Mouse (Mus musculus) midbrain, embryonic 11.5 days (tissue): ENCODE measurements around the gene Pcx. TPM values are rescaled to one million over a fixed set of nuclear protein-coding genes. Genes with fewer than 3 reads are reported as not detected.

Experiments
- ATAC-seq: fragments of 200-750 bp; cut with Nextera tagmentation; 2 replicates; pipeline ENCODE4 v1.8.0; 2017; ENCODE audit warnings: moderate TSS enrichment, moderate library complexity; ENCODE audit not compliant: low FRiP score
- DNase-seq: peaks from one replicate; pipeline ENCODE4 v3.0.0; 2015; ENCODE audit warnings: low spot score; ENCODE audit errors: missing footprints
- H3K27ac ChIP-seq: fragments of 300-500 bp; sonication (generic); 2 replicates; pipeline ENCODE4 v1.5.1; 2014; ENCODE audit warnings: low read depth, low read length
- H3K27me3 ChIP-seq: fragments of 300-500 bp; sonication (generic); 2 replicates; pipeline ENCODE4 v1.6.1; 2014; ENCODE audit warnings: mild to moderate bottlenecking, low read length, moderate library complexity, mixed read lengths; ENCODE audit not compliant: control insufficient read depth, insufficient read depth
- H3K36me3 ChIP-seq: fragments of 300-500 bp; sonication (generic); 2 replicates; pipeline ENCODE4 v1.6.1; 2014; ENCODE audit warnings: mild to moderate bottlenecking, low read length, moderate library complexity, mixed read lengths; ENCODE audit not compliant: control insufficient read depth, insufficient read depth
- H3K4me1 ChIP-seq: fragments of 300-500 bp; sonication (generic); 2 replicates; pipeline ENCODE4 v1.6.1; 2014; ENCODE audit warnings: low read length; ENCODE audit not compliant: control insufficient read depth, insufficient read depth
- H3K4me2 ChIP-seq: fragments of 300-500 bp; sonication (generic); 2 replicates; pipeline ENCODE4 v1.6.1; 2014; ENCODE audit warnings: mild to moderate bottlenecking, moderate library complexity
- H3K4me3 ChIP-seq: fragments of 300-500 bp; sonication (generic); 2 replicates; pipeline ENCODE4 v1.5.1; 2014; ENCODE audit warnings: low read depth, low read length
- H3K9ac ChIP-seq: fragments of 300-500 bp; sonication (generic); 2 replicates; pipeline ENCODE4 v1.6.1; 2014; ENCODE audit warnings: low read length
- H3K9me3 ChIP-seq: fragments of 300-500 bp; sonication (generic); 2 replicates; pipeline ENCODE4 v1.6.1; 2016; ENCODE audit warnings: low read length; ENCODE audit not compliant: control insufficient read depth
- WGBS: fragments of 180-500 bp; shearing (Covaris S2); extraction: QIAGEN DNeasy Blood & Tissue Kit; methylation state at CpG from one replicate; pipeline ENCODE4 v1.1.7; 2014; 5-methylcytosine and 5-hydroxymethylcytosine counted together
- polyA plus RNA-seq: library from polyadenylated mRNA; unstranded; fragments of >200 nt; fragmentation: Nextera tagmentation; extraction: Ambion mirVana; gene quantifications from 2 replicates; pipeline ENCODE4 v1.2.1, GENCODE M21; 2014

Gene Pcx
- polyA plus RNA-seq, 1 experiment from 2014 or later, result 14.0 TPM

DNA sequence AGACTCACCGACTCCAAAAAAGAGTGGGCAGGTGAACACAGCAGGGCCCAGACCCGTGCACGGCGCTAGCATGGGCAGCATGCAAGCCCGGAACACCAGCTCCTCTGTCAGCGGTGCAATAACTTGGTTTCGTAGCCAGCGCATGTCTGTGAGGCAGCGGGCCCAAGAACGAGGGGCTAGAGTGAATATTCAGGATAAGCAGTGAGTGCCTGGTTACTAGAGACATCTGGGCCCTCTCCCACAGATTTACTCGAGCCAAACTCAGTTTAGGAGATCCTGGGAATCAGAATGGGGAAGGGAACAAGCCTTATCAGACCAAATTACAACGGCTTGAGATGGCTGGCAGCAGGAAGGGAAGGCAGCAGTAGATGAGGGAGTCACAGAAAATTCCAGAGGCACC, 113.7 kb downstream of the Pcx start:
- no peak overlapping the region for H3K4me2 ChIP-seq
- peaks cover 18% of the 10 kb centered on the region for H3K4me1 ChIP-seq
- WGBS, result 95% methylated on average over 12 of the region's 12 CpGs
- no peaks in the 10 kb centered on the region for H3K9me3 ChIP-seq
- no peaks in the 10 kb centered on the region for H3K27me3 ChIP-seq
- no peak overlapping the region for H3K27ac ChIP-seq
- no peak overlapping the region for H3K4me3 ChIP-seq
- no peak for ATAC-seq
- H3K9ac ChIP-seq, result no peak overlapping the region
- no peak for DNase-seq
- peaks cover 11% of the 10 kb centered on the region for H3K36me3 ChIP-seq

GRCm38 (mm10) chr19:4624406-4625178, 114.3 kb downstream of the Pcx start:
- H3K27me3 ChIP-seq, result no peaks in the 10 kb centered on the region
- peak overlapping the region; percentile 92 for H3K4me3 ChIP-seq
- peak overlapping the region; percentile 95 for H3K9ac ChIP-seq
- no peak for ATAC-seq
- H3K9me3 ChIP-seq, result no peaks in the 10 kb centered on the region
- peaks cover 11% of the 10 kb centered on the region for H3K36me3 ChIP-seq
- peaks cover 18% of the 10 kb centered on the region for H3K4me1 ChIP-seq
- no peak overlapping the region for H3K27ac ChIP-seq
- DNase-seq, result no peak
- H3K4me2 ChIP-seq, result peak overlapping the region; percentile 84
- 31% methylated on average over 4 of the region's 4 CpGs for WGBS

DNA sequence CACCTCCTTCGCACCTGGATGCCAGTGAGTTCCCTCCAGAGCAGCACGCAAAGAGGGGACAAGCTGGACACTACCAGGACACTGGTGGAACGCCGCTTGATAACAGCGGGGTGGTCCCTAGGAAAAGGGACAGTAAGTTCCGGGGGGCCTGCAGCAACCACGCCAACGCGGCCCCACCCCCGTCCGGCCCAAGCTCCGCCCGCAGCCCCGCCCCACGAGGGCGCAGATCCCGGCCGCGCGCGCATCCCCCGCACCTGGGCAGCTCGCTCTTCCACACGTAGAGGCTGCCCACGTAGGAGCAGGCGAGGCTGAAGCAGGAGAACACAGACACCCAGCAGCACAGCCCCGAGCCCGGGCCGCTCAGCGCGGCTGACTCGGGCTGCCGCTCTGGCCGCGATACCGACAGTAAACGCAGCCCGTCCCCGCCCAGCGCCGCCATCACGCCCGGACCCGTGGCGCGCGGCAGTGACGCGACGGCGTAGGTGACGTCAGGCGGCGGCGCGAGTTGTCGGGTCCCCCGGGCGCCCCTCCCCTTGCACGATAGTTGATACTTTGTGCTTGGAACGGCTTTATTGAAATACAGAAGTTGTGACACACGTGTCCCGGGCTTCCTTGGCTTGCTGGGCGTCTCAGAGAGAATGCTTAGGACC, 115.0 kb downstream of the Pcx start, which contains the start of gene Rce1:
Rce1 (minus strand) TSS at position 463 of the 650 bp plus-strand sequence.
- Histone ChIP-seq H3K9ac (peak within 1 kb of the TSS; percentile 95), H3K36me3 (peaks cover 11% of the 10 kb centered on the region), H3K4me1 (peaks cover 18% of the 10 kb centered on the region), H3K27ac (peak within 1 kb of the TSS; percentile 61), H3K4me2 (peak within 1 kb of the TSS; percentile 84), H3K9me3 (no peaks in the 10 kb centered on the region), H3K27me3 (no peaks in the 10 kb centered on the region), H3K4me3 (peak within 1 kb of the TSS; percentile 92)
- DNase-seq (peak; percentile 99), ATAC-seq (peak; percentile 91)
- under 1% methylated on average over 58 of the region's 64 CpGs for WGBS

GRCm38 (mm10) chr19:4625829-4626535, 115.7 kb downstream of the Pcx start:
- DNase-seq, result peak; percentile 91
- Histone ChIP-seq H3K27me3 (no peaks in the 10 kb centered on the region), H3K9me3 (no peaks in the 10 kb centered on the region), H3K4me2 (peak overlapping the region; percentile 84), H3K4me1 (peaks cover 18% of the 10 kb centered on the region), H3K27ac (peak overlapping the region; percentile 61), H3K36me3 (peaks cover 11% of the 10 kb centered on the region), H3K4me3 (peak overlapping the region; percentile 92), H3K9ac (peak overlapping the region; percentile 95)
- 3% methylated on average over 33 of the region's 35 CpGs for WGBS
- ATAC-seq, result peak; percentile 68

DNA sequence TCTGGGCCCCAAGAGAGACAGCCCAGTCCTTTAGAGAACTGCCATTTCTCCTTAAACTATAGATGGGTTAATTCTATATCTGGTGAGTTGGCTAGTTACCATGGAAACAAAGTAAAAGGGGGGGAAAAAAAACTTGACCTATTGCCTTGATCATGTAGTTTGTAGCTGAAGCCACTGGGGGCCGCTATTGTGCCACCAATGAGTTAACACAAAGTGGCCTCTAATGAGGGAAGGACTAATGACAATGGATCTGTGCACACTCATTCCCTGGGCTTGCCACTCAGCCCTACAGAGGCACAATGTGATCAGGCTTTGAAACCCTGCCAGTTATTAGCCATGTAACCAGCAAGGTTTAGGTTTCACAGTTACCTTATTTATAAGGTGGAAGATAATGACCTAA, 118.5 kb downstream of the Pcx start:
- H3K4me1 ChIP-seq, result peaks cover 18% of the 10 kb centered on the region
- H3K36me3 ChIP-seq, result no peaks in the 10 kb centered on the region
- DNase-seq (peak; percentile 97), ATAC-seq (no peak)
- no peak overlapping the region for H3K9ac ChIP-seq
- no peak overlapping the region for H3K27ac ChIP-seq
- no peak overlapping the region for H3K4me3 ChIP-seq
- no peaks in the 10 kb centered on the region for H3K9me3 ChIP-seq
- no peak overlapping the region for H3K4me2 ChIP-seq
- H3K27me3 ChIP-seq, result no peaks in the 10 kb centered on the region
- 3% methylated on average over 1 of the region's 1 CpGs for WGBS

GRCm38 (mm10) chr19:4635986-4636385, 125.7 kb downstream of the Pcx start:
- no peak for ATAC-seq
- WGBS, result 72% methylated on average over 4 of the region's 4 CpGs

DNA sequence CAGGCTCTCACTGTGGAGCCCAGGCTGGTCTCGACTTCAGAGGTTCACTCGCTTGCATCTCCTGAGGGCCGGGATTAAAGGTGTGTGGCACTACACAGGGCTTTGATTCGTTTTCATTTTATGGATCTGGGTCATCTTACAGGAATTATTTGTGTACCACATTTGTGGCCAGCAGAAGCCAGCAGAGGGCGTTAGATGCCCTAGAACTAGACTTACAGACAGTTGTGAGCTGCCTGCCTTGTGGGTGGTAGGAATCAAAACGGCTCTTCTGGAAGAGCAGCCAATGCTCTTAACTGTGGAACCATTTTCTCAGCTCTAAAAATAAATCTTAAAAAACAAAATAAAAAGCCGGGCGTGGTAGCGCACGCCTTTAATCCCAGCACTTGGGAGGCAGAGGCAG, 134.0 kb downstream of the Pcx start:
- Histone ChIP-seq H3K4me2 (no peak overlapping the region), H3K4me1 (no peaks in the 10 kb centered on the region), H3K9me3 (no peaks in the 10 kb centered on the region), H3K4me3 (no peak overlapping the region), H3K27ac (no peak overlapping the region), H3K27me3 (no peaks in the 10 kb centered on the region), H3K9ac (no peak overlapping the region), H3K36me3 (no peaks in the 10 kb centered on the region)
- no peak for ATAC-seq
- DNase-seq, result peak; percentile 87
- 43% methylated on average over 10 of the region's 10 CpGs for WGBS

More at GRCm38 (mm10) chr19:4635986-4636385, 125.7 kb downstream of the Pcx start:
- H3K4me3 ChIP-seq, result no peak overlapping the region
- H3K4me2 ChIP-seq, result no peak overlapping the region
- no peak overlapping the region for H3K9ac ChIP-seq
- no peaks in the 10 kb centered on the region for H3K27me3 ChIP-seq
- no peaks in the 10 kb centered on the region for H3K36me3 ChIP-seq
- H3K9me3 ChIP-seq, result no peaks in the 10 kb centered on the region
- no peaks in the 10 kb centered on the region for H3K4me1 ChIP-seq
- H3K27ac ChIP-seq, result no peak overlapping the region
- DNase-seq, result no peak

- ATAC-seq (no peak), DNase-seq (no peak)
- Histone ChIP-seq H3K4me1 (no peaks in the 10 kb centered on the region), H3K9me3 (no peaks in the 10 kb centered on the region), H3K27me3 (no peaks in the 10 kb centered on the region), H3K9ac (no peak overlapping the region), H3K36me3 (no peaks in the 10 kb centered on the region), H3K27ac (no peak overlapping the region), H3K4me2 (no peak overlapping the region), H3K4me3 (no peak overlapping the region)
- 78% methylated on average over 11 of the region's 11 CpGs for WGBS
These were observed 136.7 kb downstream of the Pcx start for GRCm38 (mm10) chr19:4646917-4647492.
